Mouse (Mus musculus): ENCODE measurements around the gene Cpxm1.
A peak's percentile ranks its signal among the peaks of the same experiment; 100 is the strongest.
"Not testable (repeated sequence)": the region's sequence is repeated elsewhere in the genome, so short reads cannot be mapped to it uniquely, and the experiment has no call there.

The Cpxm1 gene

DNA sequence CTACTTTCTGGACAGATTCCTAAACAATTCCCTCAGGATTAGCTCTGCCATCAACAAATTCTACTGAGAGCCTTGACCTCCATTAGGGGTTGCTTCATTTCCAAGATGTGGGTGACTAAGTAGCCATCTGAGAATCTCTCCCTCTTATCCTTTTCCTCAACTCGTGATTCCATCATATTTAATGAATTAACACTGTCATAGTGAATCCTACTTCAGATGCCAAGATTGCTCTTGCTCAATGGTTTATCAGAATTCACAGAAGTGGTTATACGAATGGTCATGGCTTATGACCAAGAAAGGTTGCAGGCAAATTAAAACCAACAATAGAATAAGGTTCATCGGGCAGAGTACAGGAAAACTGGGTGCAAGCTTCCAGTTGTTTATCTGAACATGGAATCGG lies 4.5 kb upstream of the Cpxm1 start:
- DNase-seq (ENCODE audit: low spot score in 2 of 2): no peak

DNA sequence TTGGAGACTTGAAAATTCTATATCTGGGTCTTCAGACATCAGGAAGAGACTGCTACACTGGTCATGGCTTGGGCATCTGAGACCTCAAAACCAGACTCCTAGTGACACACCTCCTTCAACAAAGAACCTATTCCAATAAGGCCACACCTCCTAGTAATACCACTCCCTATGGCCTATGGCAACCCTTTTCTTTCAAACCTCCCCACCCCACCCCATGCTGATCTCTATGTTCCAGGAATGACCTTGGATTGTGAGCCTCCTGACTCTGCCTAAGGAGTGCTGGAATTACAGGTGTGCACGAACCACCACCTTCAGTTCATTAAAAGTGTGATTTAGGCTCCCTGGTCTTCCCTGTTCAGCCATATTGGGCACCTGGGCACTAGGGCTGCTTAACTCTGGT lies 2.7 kb upstream of the Cpxm1 start:
- DNase-seq (ENCODE audit: low spot score in 2 of 2): no peak

DNA sequence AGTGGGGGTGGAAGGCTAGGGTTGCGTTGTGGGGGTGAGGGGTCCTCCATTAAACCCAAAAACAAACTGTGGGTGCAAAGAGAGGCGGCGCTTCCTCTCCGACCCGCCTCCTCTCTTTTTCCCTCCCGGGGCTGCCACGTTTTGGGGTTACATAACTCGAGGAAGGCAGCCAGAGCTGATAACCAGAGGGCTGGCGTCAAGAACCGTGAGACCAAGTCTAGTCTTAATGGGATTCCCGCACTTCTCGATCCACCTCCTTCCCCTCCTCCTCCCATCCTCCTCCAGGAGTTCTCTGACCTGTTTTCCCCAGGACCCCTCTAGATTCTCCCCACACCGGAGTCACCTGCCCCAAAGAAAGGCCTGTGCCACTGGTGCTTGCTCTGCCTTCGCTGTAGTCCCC lies 717 bp upstream of the Cpxm1 start:
- DNase-seq (ENCODE audit: low spot score in 2 of 2): no peak

DNA sequence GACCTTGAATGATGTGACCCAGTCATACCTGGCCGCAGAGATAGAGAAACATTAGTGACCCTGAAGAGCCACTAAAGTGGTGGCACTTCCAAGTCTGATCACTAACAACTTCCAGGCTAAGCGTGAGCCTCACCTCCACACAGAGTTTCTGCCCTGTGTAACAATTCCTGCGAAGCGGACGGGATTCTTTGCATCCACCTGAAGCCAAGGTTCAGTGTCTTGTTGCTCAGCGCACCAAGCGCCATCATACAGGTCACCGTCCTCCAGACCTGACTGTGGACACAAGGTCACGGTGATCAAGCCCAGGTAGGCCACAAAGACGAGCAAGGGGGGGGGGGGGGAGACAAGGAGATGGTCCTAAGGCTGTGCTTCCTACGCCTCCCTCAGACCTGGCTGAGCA lies 1.7 kb downstream of the Cpxm1 start:
- no peak for DNase-seq (ENCODE audit: low spot score in 2 of 2)

DNA sequence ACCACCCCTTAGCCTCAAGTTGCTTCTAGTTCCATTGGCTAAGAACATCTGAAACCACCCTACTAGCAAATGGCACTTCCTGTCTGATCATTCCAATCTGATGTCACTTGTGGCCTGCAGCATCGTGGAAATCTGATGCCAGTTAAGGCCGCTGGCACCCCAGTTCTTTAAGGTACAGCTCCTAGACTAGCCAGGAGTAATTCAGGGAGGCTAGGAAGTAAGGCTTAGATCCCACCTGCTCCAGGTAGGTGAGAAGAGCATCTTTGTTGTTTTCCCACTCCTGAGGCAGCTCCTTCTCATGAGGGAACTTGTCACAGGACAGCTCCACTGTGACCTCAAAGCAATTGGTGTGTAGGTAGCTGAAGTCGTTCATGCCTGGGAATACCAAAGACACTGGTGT lies 4.5 kb downstream of the Cpxm1 start:
- DNase-seq (ENCODE audit: low spot score in 2 of 2): no peak

DNA sequence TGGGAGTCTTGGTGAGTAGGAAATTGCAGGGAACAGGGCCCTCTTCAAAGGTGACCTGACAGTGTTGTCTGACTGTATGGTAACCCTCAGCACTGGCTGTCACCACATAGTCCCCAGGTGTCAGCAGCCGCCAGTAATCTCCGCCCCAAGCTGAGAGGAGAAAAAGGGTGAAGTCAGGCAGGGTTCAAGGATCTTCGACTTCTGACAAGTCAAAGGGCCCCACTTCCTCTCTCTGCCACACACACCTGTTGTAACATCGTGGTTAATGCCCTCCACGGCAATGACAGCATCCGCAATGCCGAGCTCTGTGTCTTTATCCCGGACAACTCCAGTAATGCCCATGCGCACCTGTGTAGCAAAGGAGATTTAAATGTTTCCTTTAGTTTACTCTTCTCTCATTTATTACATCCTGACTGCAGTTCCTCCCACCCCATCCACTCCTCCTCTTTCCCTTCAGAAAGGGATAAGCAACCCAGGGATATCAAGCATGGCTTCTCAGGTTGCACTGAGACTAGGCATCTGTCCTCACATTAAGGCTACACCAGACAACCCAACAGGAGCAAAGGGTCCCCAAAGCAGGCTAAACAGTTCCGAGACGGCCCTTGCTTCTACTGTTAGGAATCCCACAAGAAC lies 6.3 kb downstream of the Cpxm1 start:
- DNase-seq (ENCODE audit: low spot score in 2 of 2): no peak

DNA sequence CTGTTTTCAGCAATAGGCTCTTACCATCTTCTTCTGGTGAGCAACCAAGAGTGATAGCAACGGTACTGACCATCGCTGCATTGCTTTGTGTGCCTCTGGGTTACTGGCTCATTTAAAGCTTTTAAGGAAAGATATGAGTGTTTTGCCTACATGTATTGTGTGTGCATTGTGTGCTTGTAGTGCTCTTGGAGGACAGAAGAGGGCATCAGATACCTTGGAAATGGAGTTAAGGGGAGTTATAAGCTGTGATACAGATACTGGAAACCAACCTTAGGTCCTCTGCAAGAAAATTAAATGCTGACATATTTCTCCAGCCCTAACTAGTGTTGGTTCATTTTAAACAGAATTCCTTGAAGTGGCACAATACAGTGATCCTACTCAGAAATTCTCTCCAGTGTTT lies 8.6 kb downstream of the Cpxm1 start:
- no peak for DNase-seq (ENCODE audit: low spot score in 2 of 2)

DNA sequence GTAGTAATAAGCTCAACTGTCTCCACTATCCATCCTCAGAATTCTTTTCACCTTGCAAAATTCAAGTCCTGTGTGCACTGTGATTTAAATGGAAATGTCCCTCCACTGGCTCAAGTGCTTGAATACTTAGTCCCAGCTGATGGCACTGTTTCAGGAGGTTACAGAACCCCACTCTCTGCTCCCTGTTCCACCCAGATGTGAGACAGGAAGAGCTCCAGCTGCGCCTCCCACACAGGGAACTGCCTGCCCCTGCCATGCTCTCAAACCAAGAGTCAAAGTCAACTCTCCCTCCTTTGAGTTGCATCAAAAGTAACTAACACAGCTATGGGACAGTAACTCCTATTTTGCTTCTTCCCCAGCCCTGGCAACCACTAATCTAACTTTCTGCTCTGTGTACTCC lies 11.2 kb downstream of the Cpxm1 start:
- no peak for DNase-seq (ENCODE audit: low spot score in 2 of 2)

DNA sequence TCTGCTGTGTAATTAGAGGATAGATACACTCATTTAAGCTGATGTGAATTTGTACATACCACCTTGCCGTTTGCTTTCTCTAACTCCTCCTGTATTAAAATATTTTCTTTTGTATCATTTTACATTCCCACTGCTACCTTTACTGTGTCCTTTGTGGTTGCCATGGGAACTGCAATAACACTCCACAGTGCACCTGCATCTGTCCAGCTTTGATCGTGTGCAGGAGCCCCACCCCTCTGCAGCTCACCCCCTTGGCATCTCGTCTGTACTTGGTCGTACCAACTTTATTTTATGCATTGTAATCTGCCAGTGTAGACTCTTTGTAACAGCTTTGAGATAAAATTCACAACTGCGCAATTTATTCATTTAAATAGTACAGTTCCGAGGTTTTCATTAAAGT lies 13.5 kb downstream of the Cpxm1 start:
- DNase-seq (ENCODE audit: low spot score in 2 of 2): no peak

DNA sequence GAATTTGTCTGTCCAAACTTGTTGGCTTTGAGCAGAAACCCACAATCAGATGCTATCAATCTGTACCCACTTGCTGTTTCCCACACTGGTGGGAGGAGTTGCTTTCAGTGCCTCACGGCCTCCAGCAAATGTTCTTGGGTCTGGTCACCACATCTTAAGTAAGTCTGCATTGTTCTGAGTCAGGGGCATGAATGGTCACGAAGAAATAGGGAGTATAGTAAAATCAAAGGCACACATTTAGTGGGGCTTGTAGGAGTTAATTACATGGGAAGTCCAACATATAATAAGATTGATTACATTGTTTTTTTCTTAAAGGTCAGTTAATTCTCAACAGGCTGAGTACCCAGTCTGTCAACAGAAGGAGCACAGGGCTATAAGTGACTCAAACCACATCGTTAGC lies 14.2 kb downstream of the Cpxm1 start:
- DNase-seq (ENCODE audit: low spot score in 2 of 2): no peak

GRCm38 (mm10) chr2:130374951-130375350 lies 22.4 kb downstream of the Cpxm1 start:
- no peak for DNase-seq (ENCODE audit: low spot score in 2 of 2)

- not testable (repeated sequence) for DNase-seq (ENCODE audit: low spot score in 2 of 2)
These were observed 24.3 kb downstream of the Cpxm1 start for GRCm38 (mm10) chr2:130373026-130373425.

GRCm38 (mm10) chr2:130367386-130367785 lies 30.0 kb downstream of the Cpxm1 start:
- DNase-seq (ENCODE audit: low spot score in 2 of 2): no peak

DNA sequence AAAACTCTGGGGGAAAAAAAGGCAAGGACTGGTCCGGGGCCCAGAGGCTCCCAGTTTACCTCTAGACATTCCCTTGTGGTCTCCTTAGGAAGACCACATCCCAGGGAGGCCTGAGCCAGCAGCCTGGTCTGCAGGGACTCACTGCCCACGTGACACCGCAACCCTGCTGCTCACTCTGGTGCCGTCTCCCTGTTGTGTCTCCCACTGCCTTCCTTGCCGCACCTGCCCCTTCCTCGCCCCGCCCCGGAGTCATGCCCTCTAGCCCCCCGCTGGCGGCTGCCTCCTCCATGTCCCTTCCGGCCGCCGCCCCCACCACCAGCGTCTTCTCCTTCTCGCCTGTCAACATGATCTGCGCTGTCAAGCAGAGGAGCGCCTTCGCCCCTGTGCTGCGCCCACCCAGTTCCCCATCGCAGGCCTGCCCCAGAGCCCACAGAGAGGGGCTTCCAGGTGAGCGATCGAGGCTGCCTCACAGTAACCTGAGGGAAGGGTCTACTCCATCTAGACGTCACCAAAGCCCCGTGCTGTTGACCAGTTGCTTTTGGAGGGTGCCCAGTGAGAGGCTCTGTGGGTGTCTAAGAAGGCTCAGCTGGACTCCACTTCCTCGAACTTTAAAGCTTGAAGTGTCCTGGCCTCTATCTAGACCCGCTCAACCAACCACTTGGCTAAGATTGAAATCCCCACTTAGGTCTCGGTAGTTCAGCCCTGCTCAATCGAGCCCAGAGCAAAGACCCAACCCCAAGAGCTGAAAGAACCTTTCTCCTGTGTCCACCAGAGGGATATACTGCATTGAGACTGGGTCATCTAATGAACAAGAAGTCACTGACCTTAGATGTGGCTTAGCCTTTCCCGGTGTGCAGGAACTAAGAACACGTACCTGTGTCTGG lies 31.9 kb downstream of the Cpxm1 start:
- DNase-seq (ENCODE audit: low spot score in 2 of 2): no peak

DNA sequence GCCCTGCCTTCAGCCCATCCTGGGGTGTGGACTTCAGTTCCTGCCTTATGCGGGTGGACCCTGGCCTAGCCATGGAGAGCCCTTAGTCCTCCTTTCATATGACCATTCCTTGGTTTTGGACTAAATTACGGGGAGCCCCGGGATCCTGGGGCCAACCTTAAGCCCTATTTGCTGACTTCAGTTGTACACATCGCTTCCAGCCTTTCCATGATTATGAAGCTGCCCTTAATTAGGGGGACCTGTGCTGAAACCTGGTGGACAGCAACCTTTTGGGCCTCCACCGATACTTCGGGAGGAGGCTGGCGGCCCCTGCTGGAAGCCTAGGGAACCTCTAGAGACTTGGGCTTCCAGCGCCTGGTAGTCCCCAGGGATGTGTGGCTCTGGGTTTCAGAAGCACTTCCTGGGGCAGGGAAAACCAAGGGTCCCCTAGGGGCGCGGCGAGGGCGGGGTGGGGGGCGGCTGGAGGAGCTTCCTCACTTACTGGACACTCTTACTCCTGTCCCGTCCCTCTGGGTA lies 34.8 kb downstream of the Cpxm1 start:
- peak in 1 of 2 experiments; percentile 46 for DNase-seq (ENCODE audit: low spot score in 2 of 2)

GRCm38 (mm10) chr2:130358852-130359251 lies 38.5 kb downstream of the Cpxm1 start:
- no peak for DNase-seq (ENCODE audit: low spot score in 2 of 2)

- no peak for DNase-seq (ENCODE audit: low spot score in 2 of 2)
These were observed 39.8 kb downstream of the Cpxm1 start for GRCm38 (mm10) chr2:130357551-130357950.

- DNase-seq (ENCODE audit: low spot score in 2 of 2): no peak
These were observed 43.5 kb downstream of the Cpxm1 start for GRCm38 (mm10) chr2:130353889-130354288.

- DNase-seq (ENCODE audit: low spot score in 2 of 2): no peak
These were observed 44.0 kb downstream of the Cpxm1 start for GRCm38 (mm10) chr2:130353411-130353810.

DNA sequence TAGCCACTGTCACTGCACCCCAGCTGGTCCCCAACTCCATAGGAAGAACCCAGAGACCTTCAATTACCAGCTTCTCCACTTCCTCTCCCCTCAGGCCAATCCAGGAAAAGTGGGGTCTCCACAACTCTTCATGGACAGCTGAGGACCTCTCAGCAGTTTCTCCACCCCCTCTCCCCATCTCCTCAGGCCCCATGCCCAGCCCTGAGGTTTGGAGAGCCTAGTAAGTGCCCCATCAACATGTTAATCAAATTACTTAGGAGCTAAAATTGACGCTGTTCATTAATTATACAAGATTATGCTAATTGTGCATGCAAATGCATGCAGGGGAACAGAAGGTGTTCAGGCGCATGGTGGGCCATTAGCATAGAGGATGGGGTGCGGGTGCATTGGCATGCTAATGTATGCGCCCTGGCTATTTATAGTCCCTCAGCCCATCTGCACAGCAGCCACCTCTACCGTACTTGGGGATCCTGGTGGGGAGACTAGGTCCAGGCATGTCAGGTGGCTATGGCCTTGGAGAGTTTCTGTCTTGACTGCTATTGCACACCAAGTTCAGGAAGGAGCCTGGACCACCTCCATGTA lies 45.5 kb downstream of the Cpxm1 start:
- DNase-seq (ENCODE audit: low spot score in 2 of 2): no peak

GRCm38 (mm10) chr2:130350376-130350775 lies 47.0 kb downstream of the Cpxm1 start:
- DNase-seq (ENCODE audit: low spot score in 2 of 2): no peak

GRCm38 (mm10) chr2:130341220-130341580 lies 56.2 kb downstream of the Cpxm1 start:
- no peak for DNase-seq (ENCODE audit: low spot score in 2 of 2)

All from frontal cortex, postnatal 14 days (tissue).